Mouse (Mus musculus): ENCODE data around the gene Eif2s1. TPM values are rescaled to one million over a fixed set of nuclear protein-coding genes. Genes with fewer than 3 reads are reported as not detected.

Gene Eif2s1
- polyA plus RNA-seq (2015; fragmentation: Nextera tagmentation; extraction: Ambion mirVana): 71.2 and 77.6 TPM in 2 replicates

DNA sequence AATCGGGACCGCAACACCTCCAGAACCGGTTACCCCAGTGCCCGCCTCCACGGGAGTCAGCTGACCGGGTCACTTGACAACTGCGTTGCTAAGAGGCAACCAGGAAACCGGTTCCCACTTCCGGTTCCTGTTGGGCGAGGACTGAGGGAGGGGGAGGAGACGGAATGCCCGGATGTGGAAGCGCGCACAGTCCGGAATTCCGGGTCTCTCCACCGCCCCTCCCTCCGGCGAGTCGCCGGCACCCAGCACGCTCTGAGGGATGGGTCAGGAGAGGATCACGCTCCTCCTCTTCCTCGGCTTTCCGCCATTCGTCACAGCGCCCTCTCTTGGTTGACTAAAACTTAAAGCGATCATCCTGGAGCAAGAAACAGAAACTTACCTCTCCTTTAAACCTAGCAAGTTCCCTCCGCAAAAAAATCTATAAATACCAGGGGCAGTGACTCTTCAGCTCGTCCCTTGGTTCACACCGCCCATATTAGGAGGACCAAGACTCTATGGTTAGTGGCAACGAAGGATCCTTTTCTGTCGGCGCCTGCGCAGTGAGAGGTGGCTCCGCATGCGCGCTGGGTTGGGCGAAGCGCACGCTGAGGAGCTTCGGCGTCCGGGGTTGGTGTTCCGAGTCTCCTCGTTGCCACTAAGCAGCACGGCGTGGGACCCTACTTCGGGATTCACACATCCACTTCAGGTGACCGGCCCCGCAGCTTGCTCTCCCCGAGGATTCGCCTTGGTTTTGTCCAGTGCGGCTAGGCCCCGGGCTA, at the start of gene Eif2s1, which contains the start of gene Atp6v1d:
Gene Eif2s1 (plus strand): TSS at position 324 of the 758 bp plus-strand sequence.
Gene Atp6v1d (minus strand): TSS at position 143 of the 758 bp plus-strand sequence.
- H3K27ac ChIP-seq (ENCODE audit: low read depth, low read length): peak within 1 kb of the TSS; percentile 84
- TF ChIP-seq CTCF (IDR thresholded peaks at IDR 0.05; ENCODE audit: low read depth): peak; percentile 94
- H3K4me1 ChIP-seq (replicated peaks; ENCODE audit: control insufficient read depth, insufficient read depth, low read length): no peaks in the 10 kb centered on the region; the same call in 1 of the 2 replicates
- H3K9me3 ChIP-seq (ENCODE audit: control insufficient read depth): no peaks in the 10 kb centered on the region
- WGBS: 0% methylated on average over 55 of the region's 55 CpGs
- H3K4me2 ChIP-seq (replicated peaks; ENCODE audit: low read depth): peak within 1 kb of the TSS; percentile 71
- H3K4me3 ChIP-seq (ENCODE audit: low read depth, low read length): peak within 1 kb of the TSS; percentile 89
- H3K27me3 ChIP-seq (replicated peaks; ENCODE audit: control insufficient read depth, insufficient read depth, low read length): no peaks in the 10 kb centered on the region
- H3K36me3 ChIP-seq (ENCODE audit: control insufficient read depth, insufficient read depth): no peaks in the 10 kb centered on the region
- H3K9ac ChIP-seq (ENCODE audit: low read depth, low read length): peak within 1 kb of the TSS; percentile 86
- peak; percentile 100 for ATAC-seq

DNA sequence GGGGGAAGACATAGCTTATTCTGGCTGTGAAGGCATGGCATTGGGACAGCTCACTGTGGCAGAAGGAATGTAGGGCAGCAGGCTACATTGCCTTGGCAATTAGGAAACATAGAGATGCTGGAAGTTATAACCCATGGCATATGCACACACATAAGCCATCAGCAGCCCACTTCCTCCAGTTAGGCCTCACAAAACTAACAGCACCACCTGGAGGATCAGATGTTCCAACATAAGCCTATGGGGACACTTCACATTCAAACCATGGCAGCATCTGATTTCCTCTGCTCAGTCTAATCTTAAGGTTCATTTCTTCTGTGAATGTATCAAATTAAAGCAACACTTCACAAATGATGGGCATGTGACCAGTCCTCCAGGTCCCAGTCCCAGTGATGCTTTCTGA, 47.2 kb upstream of the Eif2s1 start:
- no peaks in the 10 kb centered on the region for H3K9me3 ChIP-seq (ENCODE audit: control insufficient read depth)

DNA sequence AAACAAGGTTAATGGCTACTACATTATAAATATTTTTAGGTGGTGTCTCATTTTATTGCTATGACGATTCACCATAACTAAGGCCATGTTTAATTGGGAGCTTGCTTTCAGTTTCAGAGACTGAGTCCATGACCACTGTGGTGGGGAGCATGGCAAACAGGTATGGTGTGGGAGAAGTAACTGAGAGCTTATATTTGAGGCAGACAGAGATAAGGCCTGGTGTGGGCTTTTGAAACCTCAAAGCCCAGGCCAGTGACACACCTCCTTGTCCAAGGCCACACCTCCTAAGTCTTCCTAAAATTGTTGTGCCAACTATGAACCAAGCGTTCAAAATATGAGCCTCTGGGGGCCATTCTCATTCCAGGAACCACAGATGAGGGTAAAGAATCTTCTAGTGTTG, 27.1 kb upstream of the Eif2s1 start:
- H3K27me3 ChIP-seq (replicated peaks; ENCODE audit: control insufficient read depth, insufficient read depth, low read length): no peaks in the 10 kb centered on the region
- 90% methylated on average over 2 of the region's 2 CpGs for WGBS
- no peaks in the 10 kb centered on the region for H3K4me1 ChIP-seq (replicated peaks; ENCODE audit: control insufficient read depth, insufficient read depth, low read length)
- peaks cover 39% of the 10 kb centered on the region for H3K36me3 ChIP-seq (ENCODE audit: control insufficient read depth, insufficient read depth)
- TF ChIP-seq CTCF (IDR thresholded peaks at IDR 0.05; ENCODE audit: low read depth): no peak
- no peaks in the 10 kb centered on the region for H3K9me3 ChIP-seq (ENCODE audit: control insufficient read depth)
- no peak overlapping the region for H3K9ac ChIP-seq (ENCODE audit: low read depth, low read length)
- H3K4me2 ChIP-seq (replicated peaks; ENCODE audit: low read depth): no peak overlapping the region
- ATAC-seq: no peak
- H3K27ac ChIP-seq (ENCODE audit: low read depth, low read length): no peak overlapping the region
- H3K4me3 ChIP-seq (ENCODE audit: low read depth, low read length): no peak overlapping the region

More for the DNA sequence above, 47.2 kb upstream of the Eif2s1 start:
- Histone ChIP-seq H3K4me2 (replicated peaks; ENCODE audit: low read depth) (no peak overlapping the region), H3K27me3 (replicated peaks; ENCODE audit: control insufficient read depth, insufficient read depth, low read length) (no peaks in the 10 kb centered on the region), H3K36me3 (ENCODE audit: control insufficient read depth, insufficient read depth) (peaks cover 4% of the 10 kb centered on the region; the same call in 1 of the 2 replicates), H3K4me1 (replicated peaks; ENCODE audit: control insufficient read depth, insufficient read depth, low read length) (no peaks in the 10 kb centered on the region), H3K4me3 (ENCODE audit: low read depth, low read length) (no peak overlapping the region), H3K27ac (ENCODE audit: low read depth, low read length) (no peak overlapping the region), H3K9ac (ENCODE audit: low read depth, low read length) (no peak overlapping the region)
- TF ChIP-seq CTCF (IDR thresholded peaks at IDR 0.05; ENCODE audit: low read depth): peak; percentile 53
- no peak for ATAC-seq

DNA sequence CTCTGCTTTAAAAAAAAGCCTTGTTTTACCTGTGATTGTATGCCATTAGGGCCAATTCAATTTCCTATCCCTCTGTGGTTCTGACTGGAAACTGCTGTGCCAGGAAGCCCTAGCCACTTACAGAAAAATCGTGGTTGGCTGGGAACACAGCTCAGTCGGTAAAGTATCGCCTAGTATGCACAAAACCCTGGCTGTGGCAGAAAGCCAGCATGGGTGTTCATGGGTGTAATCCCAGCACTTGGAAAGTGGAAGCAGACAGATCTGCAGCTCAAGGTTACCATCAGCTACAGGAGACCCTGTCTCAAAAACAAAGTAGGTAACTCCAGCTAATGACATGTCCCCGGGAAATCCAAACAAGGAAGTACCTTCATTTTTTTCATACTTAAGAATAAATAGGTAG, 21.7 kb upstream of the Eif2s1 start:
- H3K36me3 ChIP-seq (ENCODE audit: control insufficient read depth, insufficient read depth): peaks cover 37% of the 10 kb centered on the region
- H3K27ac ChIP-seq (ENCODE audit: low read depth, low read length): no peak overlapping the region
- H3K4me2 ChIP-seq (replicated peaks; ENCODE audit: low read depth): no peak overlapping the region
- WGBS: 73% methylated on average over 4 of the region's 4 CpGs
- no peak for ATAC-seq
- H3K4me3 ChIP-seq (ENCODE audit: low read depth, low read length): no peak overlapping the region
- no peak for TF ChIP-seq CTCF (IDR thresholded peaks at IDR 0.05; ENCODE audit: low read depth)
- H3K9me3 ChIP-seq (ENCODE audit: control insufficient read depth): no peaks in the 10 kb centered on the region
- no peak overlapping the region for H3K9ac ChIP-seq (ENCODE audit: low read depth, low read length)
- H3K4me1 ChIP-seq (replicated peaks; ENCODE audit: control insufficient read depth, insufficient read depth, low read length): no peaks in the 10 kb centered on the region
- H3K27me3 ChIP-seq (replicated peaks; ENCODE audit: control insufficient read depth, insufficient read depth, low read length): no peaks in the 10 kb centered on the region

DNA sequence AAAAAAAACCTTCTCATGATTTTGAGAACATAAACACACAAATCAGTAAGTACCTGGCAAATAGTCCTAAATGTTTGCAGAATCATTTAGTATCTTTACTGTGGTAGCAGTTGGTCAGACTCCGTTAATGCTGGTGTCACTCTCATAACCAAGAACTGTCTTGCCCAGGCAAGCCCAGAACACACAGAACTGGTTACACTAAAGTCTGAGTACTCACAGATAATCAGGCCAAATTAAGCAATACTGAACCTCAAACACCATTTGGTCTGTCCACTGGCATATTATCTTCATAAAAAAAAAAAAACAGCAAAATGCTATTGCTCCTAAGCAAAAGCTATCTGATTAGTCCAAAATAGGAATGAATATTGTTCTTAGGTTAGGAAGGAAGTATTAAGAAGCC, 19.2 kb upstream of the Eif2s1 start:
- H3K27ac ChIP-seq (ENCODE audit: low read depth, low read length): no peak overlapping the region
- TF ChIP-seq CTCF (IDR thresholded peaks at IDR 0.05; ENCODE audit: low read depth): no peak
- H3K36me3 ChIP-seq (ENCODE audit: control insufficient read depth, insufficient read depth): peaks cover 37% of the 10 kb centered on the region
- H3K27me3 ChIP-seq (replicated peaks; ENCODE audit: control insufficient read depth, insufficient read depth, low read length): no peaks in the 10 kb centered on the region
- H3K4me2 ChIP-seq (replicated peaks; ENCODE audit: low read depth): no peak overlapping the region
- ATAC-seq: no peak
- H3K9ac ChIP-seq (ENCODE audit: low read depth, low read length): no peak overlapping the region
- no peaks in the 10 kb centered on the region for H3K4me1 ChIP-seq (replicated peaks; ENCODE audit: control insufficient read depth, insufficient read depth, low read length)
- H3K4me3 ChIP-seq (ENCODE audit: low read depth, low read length): no peak overlapping the region
- no peaks in the 10 kb centered on the region for H3K9me3 ChIP-seq (ENCODE audit: control insufficient read depth)
- 88% methylated on average over 1 of the region's 1 CpGs for WGBS

DNA sequence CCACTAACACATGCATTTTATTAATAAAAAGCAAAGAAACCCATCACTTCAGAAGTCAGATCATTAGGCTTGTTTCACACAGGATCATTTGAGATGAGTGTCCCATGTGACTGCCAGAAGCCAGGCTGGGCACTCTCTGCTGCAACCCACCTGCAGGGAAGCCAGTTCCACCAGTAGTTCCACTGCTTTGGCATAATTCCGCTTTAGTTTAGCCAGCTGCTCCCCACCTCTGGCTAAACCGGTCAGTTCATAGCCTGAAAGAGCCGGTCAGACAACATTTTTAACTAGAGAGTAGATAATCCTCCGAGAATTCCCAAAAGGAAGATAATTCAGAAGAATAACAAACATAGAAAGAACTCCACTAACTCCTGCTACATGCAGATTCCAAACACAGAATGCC, 13.4 kb upstream of the Eif2s1 start:
- H3K4me1 ChIP-seq (replicated peaks; ENCODE audit: control insufficient read depth, insufficient read depth, low read length): no peaks in the 10 kb centered on the region
- ATAC-seq: no peak
- H3K36me3 ChIP-seq (ENCODE audit: control insufficient read depth, insufficient read depth): peaks cover 30% of the 10 kb centered on the region
- 65% methylated on average over 4 of the region's 4 CpGs for WGBS
- no peaks in the 10 kb centered on the region for H3K27me3 ChIP-seq (replicated peaks; ENCODE audit: control insufficient read depth, insufficient read depth, low read length)
- H3K4me2 ChIP-seq (replicated peaks; ENCODE audit: low read depth): no peak overlapping the region
- no peak overlapping the region for H3K9ac ChIP-seq (ENCODE audit: low read depth, low read length)
- H3K27ac ChIP-seq (ENCODE audit: low read depth, low read length): no peak overlapping the region
- no peaks in the 10 kb centered on the region for H3K9me3 ChIP-seq (ENCODE audit: control insufficient read depth)
- H3K4me3 ChIP-seq (ENCODE audit: low read depth, low read length): no peak overlapping the region
- TF ChIP-seq CTCF (IDR thresholded peaks at IDR 0.05; ENCODE audit: low read depth): no peak

All from intestine, postnatal 0 days (tissue).